Mouse (Mus musculus) kidney, postnatal 10 days (tissue): ENCODE measurements at regions not wholly inside any gene's neighbourhood (a gene's known extent, or its start where the extent isn't known, plus 50 kb on each side); places are given as distances from the start of the nearest gene placed in this dataset.

ENCODE experiments used
- DNase-seq: peaks from one replicate; pipeline ENCODE4 v3.0.0; 2021; ENCODE audit warnings: mixed read lengths

DNA sequence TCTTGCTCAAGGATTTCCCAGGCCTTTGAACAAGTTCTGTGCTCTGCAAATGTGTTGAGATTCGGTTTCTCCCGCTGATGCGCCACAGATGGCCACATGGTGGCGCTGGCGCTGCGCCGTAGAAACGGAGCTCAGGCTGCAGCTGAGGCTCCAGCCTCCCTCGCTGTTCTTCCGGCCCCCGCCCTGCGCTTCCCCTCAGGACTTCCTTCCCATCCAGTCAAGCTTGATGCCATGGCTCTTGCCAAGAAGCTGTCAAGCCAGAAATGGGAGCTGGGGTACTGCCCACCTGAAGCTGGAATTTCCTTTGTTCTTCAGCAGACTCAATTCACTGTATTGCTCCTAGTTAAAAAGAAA is 263.9 kb downstream of the Mpdz start:
- DNase-seq = peak; percentile 95

DNA sequence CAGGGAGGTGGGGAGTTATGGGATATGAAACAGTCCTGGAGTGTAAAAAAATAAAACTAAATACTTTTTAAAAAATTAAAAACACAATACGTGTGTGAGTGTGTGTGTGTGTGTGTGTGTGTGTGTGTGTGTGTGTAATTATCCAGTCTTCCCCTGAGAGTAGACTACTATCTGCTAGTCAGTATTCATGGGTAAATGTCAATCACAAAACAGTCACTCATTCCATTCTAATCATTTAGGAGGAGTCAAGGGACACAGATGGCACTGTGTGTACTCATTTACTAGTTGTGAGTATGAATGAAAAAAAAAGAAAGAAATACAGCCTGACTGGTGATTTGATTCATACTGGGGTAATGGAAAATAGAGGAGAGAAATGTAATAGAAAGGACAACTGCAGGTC is 226.5 kb downstream of the Mpdz start:
- no peak for DNase-seq

DNA sequence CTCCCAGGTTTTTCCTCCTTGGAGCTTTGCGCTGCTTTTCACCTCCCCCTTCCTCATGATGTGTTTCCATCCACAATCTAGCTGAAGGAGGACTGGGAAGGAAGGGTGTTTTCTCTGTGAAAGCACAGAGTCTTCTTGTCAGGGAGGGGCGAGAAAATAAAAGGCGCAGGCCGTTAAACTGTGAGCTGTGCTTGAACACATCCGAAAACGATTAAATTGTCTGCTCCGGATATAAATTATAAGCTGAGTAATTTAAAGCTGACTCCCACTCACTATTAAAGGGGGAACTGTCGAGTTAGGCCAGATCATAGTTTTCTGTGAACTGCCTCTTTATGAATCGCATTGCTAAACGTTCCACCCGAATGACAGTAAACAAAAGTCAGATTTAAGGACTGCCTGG is 224.6 kb downstream of the Mpdz start:
- peak; percentile 31 for DNase-seq

DNA sequence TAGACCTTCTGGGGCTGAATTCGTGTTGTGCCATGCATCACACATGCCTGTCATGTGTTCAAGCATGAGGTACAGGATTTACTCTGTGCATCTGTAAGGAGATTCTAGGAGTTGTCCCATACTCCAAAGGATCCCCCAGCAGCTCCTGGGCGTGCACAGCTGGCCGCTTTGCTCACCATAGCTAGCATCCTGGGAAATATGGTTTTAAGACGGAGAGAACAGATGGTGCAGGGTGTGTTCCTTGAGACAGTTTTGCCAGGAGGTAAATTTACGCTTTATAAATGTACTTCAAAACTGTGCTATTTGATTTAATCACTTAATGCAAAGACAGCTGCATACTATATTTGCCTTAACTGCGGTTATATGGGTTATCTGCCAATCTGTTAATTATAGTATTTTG is 220.6 kb downstream of the Mpdz start:
- no peak for DNase-seq

DNA sequence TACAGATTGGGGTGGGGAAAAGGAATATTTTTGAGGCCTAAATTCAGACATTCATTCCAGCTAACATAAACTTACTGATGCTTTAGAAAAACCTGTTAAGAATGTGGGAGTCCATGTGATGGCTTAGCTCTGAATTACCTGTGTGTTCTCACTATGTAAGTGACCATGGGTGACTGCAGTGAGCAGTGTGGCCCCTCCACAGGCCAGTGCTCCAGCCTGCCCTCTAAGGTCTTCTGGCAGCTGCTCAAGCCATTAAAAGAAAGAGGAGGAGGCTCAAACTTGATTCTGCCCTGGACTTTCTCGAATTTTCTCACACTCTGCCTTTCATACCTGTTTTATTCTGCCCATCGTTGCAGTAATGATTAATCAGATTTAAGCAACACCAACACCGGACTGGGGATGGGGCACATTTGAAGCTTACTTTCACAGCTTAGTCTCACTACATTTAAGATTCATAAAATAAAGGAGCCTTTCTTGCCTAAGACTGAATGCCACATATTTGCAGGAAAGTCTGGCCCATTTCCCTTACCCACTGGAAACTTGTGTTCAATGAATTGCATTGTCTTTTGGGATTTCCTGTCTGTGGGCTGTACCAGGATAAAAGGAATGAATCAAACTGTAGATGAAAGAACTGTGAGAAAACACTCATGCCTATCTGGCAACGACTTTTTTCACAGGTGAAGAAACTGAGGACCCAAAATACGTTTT is 220.0 kb downstream of the Mpdz start:
- peak; percentile 28 for DNase-seq
